In genomic region chr9:65580401-65581256, GRCm38 (mm10) we compare ENCODE assay signal across 1 mouse cellular context.
TF ChIP-seq lines count a peak whose summit lies in the region.

No protein-coding gene starts in this region.

TF ChIP-seq in CH12.LX, 34 proteins besides CTCF, POLR2A, EP300 and RAD21:
- TF ChIP-seq ZNF384 (IDR thresholded peaks at IDR 0.05; ENCODE audit: low read depth, low read length) (0 out of 2 replicates have a peak, but pooled peaks have one; percentile 12), GABPA (IDR thresholded peaks at IDR 0.05; ENCODE audit: insufficient replicate concordance, low read depth, low read length) (no peak), NRF1 (IDR thresholded peaks at IDR 0.05; ENCODE audit: low read depth, low read length) (peak; percentile 31; the same call in 1 of the 2 replicates), E2F4 (IDR thresholded peaks at IDR 0.05; ENCODE audit: insufficient replicate concordance, low read depth, low read length) (no peak), MAFK (IDR thresholded peaks at IDR 0.05; ENCODE audit: insufficient replicate concordance, low read length) (no peak), CHD1 (IDR thresholded peaks at IDR 0.05; ENCODE audit: low read depth, low read length) (no peak), ZMIZ1 (IDR thresholded peaks at IDR 0.05; ENCODE audit: low read depth, low read length) (no peak), MEF2A (IDR thresholded peaks at IDR 0.05; ENCODE audit: borderline replicate concordance, low read depth, low read length) (peak; percentile 46; the same call in 1 of the 2 replicates), USF2 (conservative IDR thresholded peaks at IDR 0.05; ENCODE audit: low read depth, low read length) (no peak), SIN3A (IDR thresholded peaks at IDR 0.05; ENCODE audit: low read length) (peak; percentile 65; the same call in 1 of the 2 replicates), MXI1 (IDR thresholded peaks at IDR 0.05; ENCODE audit: low read depth, low read length) (peak; percentile 85), JUN (IDR thresholded peaks at IDR 0.05; ENCODE audit: insufficient read depth, low read depth, low read length) (no peak), USF1 (IDR thresholded peaks at IDR 0.05; ENCODE audit: low read depth, low read length) (no peak; the same call in 1 of the 2 replicates), ZKSCAN1 (IDR thresholded peaks at IDR 0.05; ENCODE audit: borderline replicate concordance, low read depth, low read length) (no peak), UBTF (IDR thresholded peaks at IDR 0.05; ENCODE audit: low read depth, low read length) (no peak), HCFC1 (IDR thresholded peaks at IDR 0.05; ENCODE audit: low read depth, low read length) (peak; percentile 15), MAZ (IDR thresholded peaks at IDR 0.05; ENCODE audit: low read depth, low read length) (peak; percentile 59; the same call in 1 of the 2 replicates), MAX (IDR thresholded peaks at IDR 0.05; ENCODE audit: low read length) (peak; percentile 63; the same call in 1 of the 2 replicates), KAT2A (IDR thresholded peaks at IDR 0.05; ENCODE audit: insufficient replicate concordance, low read length) (no peak), POLR2AphosphoS2 (IDR thresholded peaks at IDR 0.05; ENCODE audit: low read depth, low read length) (no peak), MYC (IDR thresholded peaks at IDR 0.05; ENCODE audit: low read depth, low read length) (0 out of 2 replicates have a peak, but pooled peaks have one; percentile 57), ETS1 (conservative IDR thresholded peaks at IDR 0.05; ENCODE audit: low read depth, low read length) (no peak), IRF4 (IDR thresholded peaks at IDR 0.05; ENCODE audit: low read depth, low read length) (peak; percentile 50; the same call in 1 of the 2 replicates), ZC3H11A (IDR thresholded peaks at IDR 0.05; ENCODE audit: low read depth, low read length) (peak; percentile 92), RCOR1 (conservative IDR thresholded peaks at IDR 0.05; ENCODE audit: low read depth, low read length) (no peak), ELF1 (IDR thresholded peaks at IDR 0.05; ENCODE audit: low read depth, low read length) (no peak), TCF12 (IDR thresholded peaks at IDR 0.05; ENCODE audit: low read depth, low read length) (peak; percentile 39; the same call in 1 of the 2 replicates), BHLHE40 (IDR thresholded peaks at IDR 0.05; ENCODE audit: low read depth, low read length) (peak; percentile 61), PAX5 (IDR thresholded peaks at IDR 0.05; ENCODE audit: low read length) (no peak), NELFE (IDR thresholded peaks at IDR 0.05; ENCODE audit: low read depth, low read length) (peak; percentile 87; the same call in 1 of the 2 replicates), SMC3 (IDR thresholded peaks at IDR 0.05; ENCODE audit: low read depth, low read length) (peak; percentile 99), TBP (conservative IDR thresholded peaks at IDR 0.05; ENCODE audit: low read depth, low read length) (0 out of 2 replicates have a peak, but pooled peaks have one; percentile 30), CHD2 (IDR thresholded peaks at IDR 0.05; ENCODE audit: low read length) (no peak), JUND (conservative IDR thresholded peaks at IDR 0.05; ENCODE audit: low read depth, low read length) (0 out of 2 replicates have a peak, but pooled peaks have one; percentile 48)
TF ChIP-seq in CH12.LX: peak in this region for 17.
